Comparison of ENCODE assay signal across 19 mouse cellular contexts in genomic region chr8:121932668-121933520, GRCm38 (mm10). TPM values are rescaled to one million over a fixed set of nuclear protein-coding genes. Genes with fewer than 3 reads are reported as not detected.
DNase-seq lines count a peak whose midpoint lies in the region; ATAC-seq and TF ChIP-seq lines count a peak whose summit lies in the region.
"Had no signal": no experiment of that assay in that cellular context is flagged by ENCODE, and none has a peak within 500 bp of the region (broad histone marks: within the 10 kb centered on the region; RNA-seq: fewer than 3 reads in every experiment).

No protein-coding gene starts in this region.

- TF ChIP-seq POLR2A in liver, adult 2 months (IDR thresholded peaks at IDR 0.05; ENCODE audit: extremely low read depth, insufficient read depth, low read length) = no peak

- DNase-seq in adrenal gland, postnatal 36 days = peak; percentile 50 to 54
- DNase-seq in adrenal gland, postnatal 25 days = no peak
- DNase-seq in liver, adult 2 months (ENCODE audit: extremely low read depth, low read depth, low spot score) = peak; percentile 92
- DNase-seq in liver (no peak), 416B (ENCODE audit: low read depth) (peak; percentile 76), Patski (ENCODE audit: low read depth, low spot score) (no peak)
- DNase-seq in right cerebral cortex, postnatal 10 days (ENCODE audit: low spot score in 2 of 2) = no peak
- DNase-seq in gastrocnemius, adult 8-10 months (ENCODE audit: low spot score in 2 of 2) = no peak
- DNase-seq: cerebellum, postnatal 25 days; heart, postnatal 14 days; kidney, postnatal 36 days; spleen, adult 18-20 months had no signal

- peaks cover 28% of the 10 kb centered on the region for H3K4me1 ChIP-seq in liver, adult 2 months (ENCODE audit: control insufficient read depth, insufficient read depth, low read length)

- H3K27me3 ChIP-seq in liver, adult 2 months (ENCODE audit: control insufficient read depth, insufficient read depth, low read length) = no peaks in the 10 kb centered on the region
- no peaks in the 10 kb centered on the region for H3K27me3 ChIP-seq in Patski
- H3K27me3 ChIP-seq: intestine, embryonic 15.5 days; limb, embryonic 13.5 days; midbrain, embryonic 12.5 days; neural tube, embryonic 12.5 days had no signal

- H3K27ac ChIP-seq in liver, adult 2 months (replicated peaks; ENCODE audit: insufficient read depth, low read depth, low read length) = peak overlapping the region; percentile 28
- H3K27ac ChIP-seq: intestine, embryonic 15.5 days; limb, embryonic 13.5 days; midbrain, embryonic 12.5 days; neural tube, embryonic 12.5 days had no signal

- 66% methylated on average over 14 of the region's 14 CpGs for WGBS in liver, adult 2 months

- POLR2A ChIA-PET in Patski (lab: Charles Lee) = no interaction called here

- CTCF ChIA-PET in Patski (lab: Charles Lee) = interaction anchor here (0.7 to 1.9 kb wide), 7 partner anchors 10 to 91 kb away, joined by 3 to 11 read pairs (median 3); no protein-coding TSS in a partner anchor

- TF ChIP-seq CTCF in liver, adult 2 months (IDR thresholded peaks at IDR 0.05; ENCODE audit: low read depth, low read length) = no peak
- TF ChIP-seq CTCF in Patski (IDR thresholded peaks at IDR 0.05) = peak; percentile 58

- H3K4me3 ChIP-seq in liver, adult 2 months (ENCODE audit: insufficient read depth, low read depth, low read length) = no peak overlapping the region
- H3K4me3 ChIP-seq: intestine, embryonic 15.5 days; limb, embryonic 13.5 days; midbrain, embryonic 12.5 days; neural tube, embryonic 12.5 days had no signal

- no peak overlapping the region for H3K9ac ChIP-seq in liver, adult 2 months (ENCODE audit: low read depth, low read length)
- H3K9ac ChIP-seq: intestine, embryonic 15.5 days; limb, embryonic 13.5 days; midbrain, embryonic 12.5 days; neural tube, embryonic 12.5 days had no signal

- in situ Hi-C loops in Patski (cut with MboI; ENCODE audit: low pct_unique_long_range_greater_than_20kb) = loop anchor here (25.0 kb wide), 1 partner anchor 221 kb away; no protein-coding TSS in a partner anchor

- H3K36me3 ChIP-seq in liver, adult 2 months (ENCODE audit: control insufficient read depth, insufficient read depth, low read length) = peaks cover 20% of the 10 kb centered on the region
- H3K36me3 ChIP-seq: intestine, embryonic 15.5 days; limb, embryonic 13.5 days; midbrain, embryonic 12.5 days; neural tube, embryonic 12.5 days had no signal

- no peaks in the 10 kb centered on the region for H3K79me2 ChIP-seq in liver, adult 2 months (ENCODE audit: control insufficient read depth, insufficient read depth, low read length)

- ATAC-seq in Patski = no peak
- ATAC-seq: intestine, embryonic 15.5 days had no signal

RNA-seq across cellular contexts. Expression of gene Car5a, which starts 11.8 kb away (rescaled TPM):
- total RNA-seq in adrenal gland, postnatal 36 days (2021) = not detected
- total RNA-seq in adrenal gland, postnatal 25 days (2021) = 1.6 TPM in 1 of 2 replicates, not detected in the other
- 90.5 and 92.0 TPM in 2 replicates for total RNA-seq in liver, adult 2 months (2014; rRNA removed)
- polyA plus RNA-seq in liver, adult 2 months (2012; rRNA removed) = 203 and 352 TPM in 2 replicates
- polyA plus RNA-seq in Patski (2021) = not detected
- total RNA-seq in gastrocnemius, adult 8-10 months (2022) = not detected
- total RNA-seq: heart, postnatal 14 days had no signal
- polyA plus RNA-seq: C2C12; embryonic facial prominence, embryonic 11.5 days; limb, embryonic 13.5 days; urinary bladder, adult 2 months had no signal

RNA-seq across cellular contexts. Expression of gene Banp, which starts 16.7 kb away (rescaled TPM):
- 10 to 100 TPM; 25.4 to 37.4 TPM for total RNA-seq in adrenal gland, postnatal 36 days (2021)
- 33.2 and 35.7 TPM in 2 replicates for total RNA-seq in adrenal gland, postnatal 25 days (2021)
- 9.8 and 19.7 TPM in 2 replicates for total RNA-seq in liver, adult 2 months (2014; rRNA removed)
- polyA plus RNA-seq in liver, adult 2 months (2012; rRNA removed) = 24.5 and 38.2 TPM in 2 replicates
- polyA plus RNA-seq in Patski (2021) = 45.2 TPM
- total RNA-seq in gastrocnemius, adult 8-10 months (2022) = 10 to 100 TPM in 1 of 4 experiments, 1 to 10 TPM in 3; 5.4 to 16.0 (median 6.3) TPM

RNA-seq across cellular contexts. Expression of gene Slc7a5, which starts 25.4 kb away (rescaled TPM):
- total RNA-seq in adrenal gland, postnatal 36 days (2021) = 10 to 100 TPM; 41.6 to 64.0 TPM
- total RNA-seq in adrenal gland, postnatal 25 days (2021) = 56.6 and 57.8 TPM in 2 replicates
- 1.1 and 1.9 TPM in 2 replicates for total RNA-seq in liver, adult 2 months (2014; rRNA removed)
- polyA plus RNA-seq in liver, adult 2 months (2012; rRNA removed) = 2.3 and 4.5 TPM in 2 replicates
- polyA plus RNA-seq in Patski (2021) = 164 TPM
- 1 to 10 TPM in 3 of 4 experiments, under 1 TPM in 1; 0.77 to 1.4 (median 1.2) TPM for total RNA-seq in gastrocnemius, adult 8-10 months (2022)

Comparison
In these comparisons a context has a peak if more than half of its experiments do, and no peak if none do; other contexts are left out.
1. DNase-seq: peak in adrenal gland, postnatal 36 days (2 of 2), liver, adult 2 months (single experiment) and 416B (single experiment); none in adrenal gland, postnatal 25 days (single experiment), liver (single experiment), Patski (single experiment), right cerebral cortex, postnatal 10 days (0 of 2) and gastrocnemius, adult 8-10 months (0 of 2).
2. RNA of gene Car5a, which starts 11.8 kb away (total RNA-seq): 90.5 to 92.0 TPM in liver, adult 2 months; not detected in adrenal gland, postnatal 36 days, 1.6 TPM in adrenal gland, postnatal 25 days and not detected in gastrocnemius, adult 8-10 months; every median in the first group is over 10 times any median in the second.
3. RNA of gene Slc7a5, which starts 25.4 kb away (total RNA-seq): 41.6 to 64.0 TPM in adrenal gland, postnatal 36 days and 56.6 to 57.8 TPM in adrenal gland, postnatal 25 days; 0.77 to 1.4 TPM in gastrocnemius, adult 8-10 months and 1.1 to 1.9 TPM in liver, adult 2 months; every median in the first group is over 10 times any median in the second.